Mouse (Mus musculus) erythroblast, embryonic 14.5 days (primary cell): Measurements from ENCODE around the gene Vps13c.

Source experiments
- GATA1 ChIP-seq: IDR thresholded peaks from 2 replicates; pipeline ENCODE4 v1.6.1; 2012; ENCODE audit warnings: low read length, inconsistent platforms, mixed read lengths
- TAL1 ChIP-seq: IDR thresholded peaks from 3 replicates; pipeline ENCODE4 v1.6.1; 2012; ENCODE audit warnings: low read length, inconsistent platforms, mixed read lengths

DNA sequence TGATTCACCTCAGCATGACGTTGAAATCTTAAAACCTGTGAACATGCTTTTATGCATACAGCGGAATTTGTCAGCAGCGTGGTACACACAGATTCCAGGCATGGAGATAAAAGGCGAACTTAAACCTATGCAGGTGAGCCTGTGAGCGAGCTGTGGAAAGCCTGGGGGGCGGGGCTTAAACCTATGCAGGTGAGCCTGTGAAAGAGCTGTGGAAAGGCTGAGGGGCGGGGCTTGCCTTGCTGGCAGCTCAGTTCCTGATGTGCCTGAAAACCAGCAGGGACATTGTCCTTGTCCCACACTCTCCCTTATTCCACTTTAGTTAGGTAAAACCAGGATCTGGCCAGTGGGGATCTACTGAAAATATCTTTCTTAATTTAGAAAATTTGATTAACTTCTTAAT lies 90.4 kb downstream of the Vps13c start:
- no peak for TF ChIP-seq TAL1
- TF ChIP-seq GATA1, result no peak
